Mouse (Mus musculus): ENCODE data around the gene Arid5a. TPM values are rescaled to one million over a fixed set of nuclear protein-coding genes. Genes with fewer than 3 reads are reported as not detected.
A peak's percentile ranks its signal among the peaks of the same experiment; 100 is the strongest.

Arid5a gene
- polyA plus RNA-seq, 1 experiment from 2014 or later, result 6.7 TPM

DNA sequence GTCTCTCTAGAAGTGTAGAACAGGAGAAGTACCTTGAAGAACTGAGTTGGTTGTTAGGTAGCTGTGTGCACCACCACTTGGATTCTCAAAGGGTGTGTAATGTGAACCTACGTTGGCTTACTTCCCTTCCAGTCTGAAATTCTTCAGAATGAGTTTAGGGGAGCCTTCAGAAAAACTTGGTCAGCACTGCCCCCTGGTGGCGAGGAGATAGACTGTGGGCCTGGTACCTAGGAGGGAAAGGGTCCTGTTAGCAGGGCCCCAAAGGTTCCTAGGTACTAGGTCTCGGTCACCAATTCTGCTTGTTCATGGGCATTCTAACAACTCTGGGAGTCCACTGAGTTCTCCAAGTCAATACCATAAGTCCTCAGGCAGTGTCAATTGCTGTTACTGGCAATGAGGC, 28.3 kb upstream of the Arid5a start:
- Histone ChIP-seq H3K4me3 (ENCODE audit: low read length) (no peak overlapping the region), H3K27me3 (replicated peaks; ENCODE audit: control insufficient read depth, insufficient read depth, low read length) (no peaks in the 10 kb centered on the region), H3K4me2 (ENCODE audit: low read length) (no peak overlapping the region), H3K36me3 (ENCODE audit: control insufficient read depth, insufficient read depth, low read length) (no peaks in the 10 kb centered on the region), H3K4me1 (ENCODE audit: control insufficient read depth, insufficient read depth, low read depth, low read length) (no peaks in the 10 kb centered on the region), H3K27ac (ENCODE audit: low read depth, low read length) (no peak overlapping the region), H3K9me3 (ENCODE audit: control insufficient read depth, low read length) (no peaks in the 10 kb centered on the region), H3K9ac (ENCODE audit: low read depth, low read length) (no peak overlapping the region)
- peak; percentile 65; the same call in 1 of the 2 replicates for ATAC-seq
- WGBS, result 24% methylated on average over 3 of the region's 3 CpGs

DNA sequence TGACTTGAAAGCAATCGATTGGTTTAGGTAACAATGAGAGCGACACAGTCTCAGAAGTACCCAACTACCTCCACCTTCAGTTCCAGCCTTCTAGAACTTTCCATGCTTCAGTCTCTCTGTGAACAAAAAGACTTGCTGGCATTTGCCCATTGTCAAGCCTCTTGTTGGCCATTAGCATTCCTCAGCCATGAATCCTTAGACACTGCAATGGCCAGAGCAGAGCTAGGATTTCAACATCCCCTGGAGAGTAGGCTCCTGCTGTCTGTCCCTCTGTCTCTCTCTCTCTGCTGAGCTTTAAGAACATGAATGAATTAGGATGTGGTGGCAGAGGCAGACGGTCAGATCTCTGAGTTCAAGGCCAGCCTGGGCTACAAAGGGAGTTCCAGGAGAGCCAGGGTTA, 26.6 kb upstream of the Arid5a start:
- no peak overlapping the region for H3K4me2 ChIP-seq (ENCODE audit: low read length)
- ATAC-seq, result no peak
- no peak overlapping the region for H3K4me3 ChIP-seq (ENCODE audit: low read length)
- H3K27ac ChIP-seq (ENCODE audit: low read depth, low read length), result no peak overlapping the region
- H3K36me3 ChIP-seq (ENCODE audit: control insufficient read depth, insufficient read depth, low read length), result no peaks in the 10 kb centered on the region
- WGBS, result 91% methylated on average over 3 of the region's 3 CpGs
- H3K9ac ChIP-seq (ENCODE audit: low read depth, low read length), result no peak overlapping the region
- H3K27me3 ChIP-seq (replicated peaks; ENCODE audit: control insufficient read depth, insufficient read depth, low read length), result no peaks in the 10 kb centered on the region
- no peaks in the 10 kb centered on the region for H3K9me3 ChIP-seq (ENCODE audit: control insufficient read depth, low read length)
- H3K4me1 ChIP-seq (ENCODE audit: control insufficient read depth, insufficient read depth, low read depth, low read length), result no peaks in the 10 kb centered on the region

DNA sequence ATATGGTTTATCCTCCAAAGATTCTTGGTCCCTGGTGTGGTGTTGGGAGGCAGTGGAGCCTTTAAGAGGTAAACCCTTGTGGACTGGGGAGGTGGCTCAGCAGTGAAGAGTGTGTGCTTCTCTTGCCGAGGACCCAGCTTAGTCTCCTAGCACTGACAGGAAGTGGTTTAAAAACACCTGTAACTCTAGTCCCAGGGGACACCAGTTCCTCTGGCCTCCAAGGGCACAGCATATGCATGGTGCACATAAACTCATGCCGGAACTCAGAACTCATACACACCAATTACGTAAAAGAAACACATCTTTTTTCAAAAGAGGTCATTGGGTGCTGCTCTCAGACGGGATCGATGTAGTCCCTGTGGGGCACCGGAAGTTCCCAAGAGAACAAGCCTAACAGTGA, 25.7 kb upstream of the Arid5a start:
- Histone ChIP-seq H3K27ac (ENCODE audit: low read depth, low read length) (no peak overlapping the region), H3K4me1 (ENCODE audit: control insufficient read depth, insufficient read depth, low read depth, low read length) (no peaks in the 10 kb centered on the region), H3K27me3 (replicated peaks; ENCODE audit: control insufficient read depth, insufficient read depth, low read length) (no peaks in the 10 kb centered on the region), H3K9me3 (ENCODE audit: control insufficient read depth, low read length) (no peaks in the 10 kb centered on the region), H3K4me3 (ENCODE audit: low read length) (no peak overlapping the region), H3K36me3 (ENCODE audit: control insufficient read depth, insufficient read depth, low read length) (no peaks in the 10 kb centered on the region), H3K4me2 (ENCODE audit: low read length) (no peak overlapping the region), H3K9ac (ENCODE audit: low read depth, low read length) (no peak overlapping the region)
- 93% methylated on average over 6 of the region's 6 CpGs for WGBS
- ATAC-seq, result no peak

DNA sequence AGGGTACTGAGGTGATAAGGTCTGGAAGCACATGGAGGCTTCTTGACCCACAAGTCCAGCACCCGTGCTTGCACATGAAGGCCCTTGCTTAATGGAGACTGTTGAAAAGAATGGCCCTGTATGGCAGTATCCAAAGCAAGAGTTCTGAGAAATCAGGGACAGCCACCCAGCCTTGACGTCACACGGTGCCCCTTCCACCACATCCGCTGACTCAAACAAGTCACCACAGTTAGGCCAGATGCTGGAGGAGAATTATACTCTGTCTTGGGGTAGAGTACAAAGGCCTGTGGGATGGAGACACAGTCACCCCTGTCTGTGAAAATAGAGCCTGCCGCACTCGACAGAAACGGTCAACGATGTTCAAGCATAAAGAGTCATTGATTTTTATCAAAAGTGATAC, 14.1 kb upstream of the Arid5a start:
- 89% methylated on average over 8 of the region's 8 CpGs for WGBS
- no peak for ATAC-seq
- no peaks in the 10 kb centered on the region for H3K36me3 ChIP-seq (ENCODE audit: control insufficient read depth, insufficient read depth, low read length)
- H3K9me3 ChIP-seq (ENCODE audit: control insufficient read depth, low read length), result no peaks in the 10 kb centered on the region
- peaks cover 3% of the 10 kb centered on the region; the same call in 1 of the 2 replicates for H3K27me3 ChIP-seq (replicated peaks; ENCODE audit: control insufficient read depth, insufficient read depth, low read length)
- H3K4me1 ChIP-seq (ENCODE audit: control insufficient read depth, insufficient read depth, low read depth, low read length), result no peaks in the 10 kb centered on the region
- no peak overlapping the region for H3K4me2 ChIP-seq (ENCODE audit: low read length)
- no peak overlapping the region for H3K4me3 ChIP-seq (ENCODE audit: low read length)
- H3K9ac ChIP-seq (ENCODE audit: low read depth, low read length), result no peak overlapping the region
- no peak overlapping the region for H3K27ac ChIP-seq (ENCODE audit: low read depth, low read length)

DNA sequence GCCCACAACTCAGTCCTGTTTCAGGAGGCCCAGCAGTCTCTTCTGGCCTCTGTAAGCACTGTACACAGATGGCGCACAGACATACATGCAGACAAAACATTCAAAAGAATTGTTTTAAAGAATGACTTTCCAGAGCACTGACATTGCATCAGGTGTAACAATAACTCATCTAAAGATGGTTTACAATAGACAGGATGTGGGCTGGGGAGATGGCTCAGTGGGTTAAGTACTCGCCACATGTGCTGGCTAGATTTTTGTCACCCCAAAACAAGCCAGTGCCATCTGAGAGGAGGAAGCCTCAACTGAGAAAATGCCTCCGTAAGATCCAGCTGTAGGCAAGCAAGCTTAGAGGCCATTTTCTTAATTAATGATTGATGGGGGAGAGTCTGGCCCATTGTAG, 13.1 kb upstream of the Arid5a start:
- no peaks in the 10 kb centered on the region for H3K4me1 ChIP-seq (ENCODE audit: control insufficient read depth, insufficient read depth, low read depth, low read length)
- H3K27ac ChIP-seq (ENCODE audit: low read depth, low read length), result no peak overlapping the region
- H3K4me2 ChIP-seq (ENCODE audit: low read length), result no peak overlapping the region
- no peak overlapping the region for H3K9ac ChIP-seq (ENCODE audit: low read depth, low read length)
- no peak for ATAC-seq
- no peak overlapping the region for H3K4me3 ChIP-seq (ENCODE audit: low read length)
- H3K36me3 ChIP-seq (ENCODE audit: control insufficient read depth, insufficient read depth, low read length), result no peaks in the 10 kb centered on the region
- WGBS, result 82% methylated on average over 3 of the region's 3 CpGs
- H3K9me3 ChIP-seq (ENCODE audit: control insufficient read depth, low read length), result no peaks in the 10 kb centered on the region
- H3K27me3 ChIP-seq (replicated peaks; ENCODE audit: control insufficient read depth, insufficient read depth, low read length), result peaks cover 3% of the 10 kb centered on the region; the same call in 1 of the 2 replicates

DNA sequence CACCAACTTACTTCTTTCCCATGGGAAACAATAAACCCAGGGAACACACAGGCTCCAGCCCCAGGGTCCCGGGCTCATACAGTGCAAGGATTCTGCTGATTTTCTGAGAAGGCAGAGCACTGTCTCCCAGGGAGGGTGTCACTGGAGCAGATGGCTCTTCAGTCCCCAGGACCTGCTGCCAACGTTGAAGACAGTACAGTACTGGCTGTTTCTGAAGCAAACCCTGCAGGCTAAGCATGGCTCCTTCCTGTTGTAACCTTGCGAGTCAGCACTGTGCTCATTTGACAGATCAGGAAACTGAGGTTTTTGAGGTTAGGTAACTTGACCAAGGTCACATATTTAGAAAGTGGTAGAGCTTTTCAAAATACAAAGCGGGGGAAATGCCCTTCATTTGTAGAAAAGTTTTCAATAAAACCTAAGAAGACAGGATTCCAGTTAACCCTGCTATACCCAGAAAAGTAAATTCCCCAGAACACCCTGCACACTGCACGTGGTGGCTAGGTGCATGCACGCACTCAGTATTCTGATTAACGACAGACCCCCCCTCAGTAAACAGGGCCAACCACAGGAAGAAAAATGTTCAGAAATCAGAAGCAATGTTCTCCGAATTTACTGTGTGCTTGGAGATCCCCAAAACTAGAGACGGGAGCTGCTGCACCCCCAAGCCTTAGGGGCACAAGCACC, 10.9 kb upstream of the Arid5a start:
- no peaks in the 10 kb centered on the region for H3K36me3 ChIP-seq (ENCODE audit: control insufficient read depth, insufficient read depth, low read length)
- ATAC-seq, result no peak
- H3K4me1 ChIP-seq (ENCODE audit: control insufficient read depth, insufficient read depth, low read depth, low read length), result no peaks in the 10 kb centered on the region
- H3K4me2 ChIP-seq (ENCODE audit: low read length), result no peak overlapping the region
- no peak overlapping the region for H3K9ac ChIP-seq (ENCODE audit: low read depth, low read length)
- no peak overlapping the region for H3K27ac ChIP-seq (ENCODE audit: low read depth, low read length)
- WGBS, result 71% methylated on average over 9 of the region's 9 CpGs
- peaks cover 3% of the 10 kb centered on the region; the same call in 1 of the 2 replicates for H3K27me3 ChIP-seq (replicated peaks; ENCODE audit: control insufficient read depth, insufficient read depth, low read length)
- H3K4me3 ChIP-seq (ENCODE audit: low read length), result no peak overlapping the region
- H3K9me3 ChIP-seq (ENCODE audit: control insufficient read depth, low read length), result no peaks in the 10 kb centered on the region

DNA sequence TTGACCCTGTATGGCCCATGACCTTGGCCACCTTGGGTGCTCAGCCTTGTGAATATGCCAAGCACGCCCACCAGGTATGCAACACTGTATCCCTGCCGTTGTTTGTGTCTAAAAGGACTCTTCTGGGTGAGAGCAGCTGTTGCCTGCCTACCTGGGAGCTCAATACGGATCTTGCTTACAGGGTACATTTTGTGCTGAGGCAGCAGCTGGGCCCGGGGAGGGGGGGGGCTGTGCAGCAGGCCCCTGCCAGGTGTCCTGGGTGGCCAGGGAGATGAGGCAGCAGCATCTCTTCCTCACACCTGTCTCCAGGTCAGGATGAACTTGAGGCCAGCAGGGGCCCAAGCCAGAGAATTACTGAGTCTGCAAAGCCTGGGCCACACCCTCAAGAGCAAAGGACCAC, 9.4 kb upstream of the Arid5a start:
- Histone ChIP-seq H3K36me3 (ENCODE audit: control insufficient read depth, insufficient read depth, low read length) (no peaks in the 10 kb centered on the region), H3K4me1 (ENCODE audit: control insufficient read depth, insufficient read depth, low read depth, low read length) (peaks cover 3% of the 10 kb centered on the region), H3K4me3 (ENCODE audit: low read length) (no peak overlapping the region), H3K27me3 (replicated peaks; ENCODE audit: control insufficient read depth, insufficient read depth, low read length) (peaks cover 3% of the 10 kb centered on the region; the same call in 1 of the 2 replicates), H3K27ac (ENCODE audit: low read depth, low read length) (no peak overlapping the region), H3K4me2 (ENCODE audit: low read length) (no peak overlapping the region), H3K9ac (ENCODE audit: low read depth, low read length) (no peak overlapping the region), H3K9me3 (ENCODE audit: control insufficient read depth, low read length) (no peaks in the 10 kb centered on the region)
- WGBS, result 82% methylated on average over 4 of the region's 4 CpGs
- ATAC-seq, result no peak

DNA sequence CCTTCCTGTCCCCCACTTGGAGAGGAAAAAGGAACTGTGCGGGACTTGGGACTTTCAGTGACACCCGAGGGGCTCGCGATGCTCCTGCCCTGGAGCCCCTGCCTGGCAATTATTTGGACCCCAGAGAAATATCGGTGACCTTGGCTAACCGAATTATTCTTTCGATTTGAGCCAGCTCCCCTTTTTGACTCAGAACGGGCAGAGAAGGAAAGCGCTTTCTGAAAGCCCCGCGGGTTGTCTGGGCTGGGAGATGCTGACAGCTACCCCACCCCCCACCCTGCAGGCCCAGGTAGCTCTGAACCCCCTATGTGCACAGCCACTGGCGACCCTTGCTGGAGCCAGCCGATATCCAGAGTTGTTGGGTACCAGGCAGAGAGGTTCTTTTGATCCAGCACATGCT, 8.4 kb upstream of the Arid5a start:
- 27% methylated on average over 13 of the region's 13 CpGs for WGBS
- H3K4me1 ChIP-seq (ENCODE audit: control insufficient read depth, insufficient read depth, low read depth, low read length), result peaks cover 6% of the 10 kb centered on the region
- no peak overlapping the region for H3K4me3 ChIP-seq (ENCODE audit: low read length)
- peaks cover 3% of the 10 kb centered on the region; the same call in 1 of the 2 replicates for H3K27me3 ChIP-seq (replicated peaks; ENCODE audit: control insufficient read depth, insufficient read depth, low read length)
- H3K36me3 ChIP-seq (ENCODE audit: control insufficient read depth, insufficient read depth, low read length), result no peaks in the 10 kb centered on the region
- no peak overlapping the region for H3K27ac ChIP-seq (ENCODE audit: low read depth, low read length)
- H3K9me3 ChIP-seq (ENCODE audit: control insufficient read depth, low read length), result no peaks in the 10 kb centered on the region
- no peak for ATAC-seq
- no peak overlapping the region for H3K9ac ChIP-seq (ENCODE audit: low read depth, low read length)
- H3K4me2 ChIP-seq (ENCODE audit: low read length), result no peak overlapping the region

DNA sequence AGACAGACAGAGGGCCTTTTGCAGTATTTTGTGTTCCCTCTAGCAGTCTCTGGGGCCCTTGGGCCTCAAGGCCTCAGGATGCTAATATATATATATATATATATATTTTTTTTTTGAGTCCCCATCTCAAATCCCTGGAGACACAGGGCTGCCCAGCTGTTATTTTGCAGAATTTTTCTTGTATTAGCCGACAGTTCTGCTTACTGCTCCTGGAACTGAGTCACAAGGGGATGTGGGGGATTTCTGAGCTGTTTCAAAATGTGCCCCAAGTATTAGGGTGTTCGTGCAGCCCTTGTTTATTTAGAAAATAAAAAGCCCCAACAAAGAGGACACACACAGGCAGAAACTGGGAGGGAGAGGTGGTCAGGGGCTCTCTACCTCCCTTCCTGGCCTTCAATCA, 7.9 kb upstream of the Arid5a start:
- no peak for ATAC-seq
- Histone ChIP-seq H3K4me1 (ENCODE audit: control insufficient read depth, insufficient read depth, low read depth, low read length) (peaks cover 6% of the 10 kb centered on the region), H3K4me3 (ENCODE audit: low read length) (no peak overlapping the region), H3K27ac (ENCODE audit: low read depth, low read length) (no peak overlapping the region), H3K4me2 (ENCODE audit: low read length) (no peak overlapping the region), H3K9ac (ENCODE audit: low read depth, low read length) (no peak overlapping the region), H3K36me3 (ENCODE audit: control insufficient read depth, insufficient read depth, low read length) (no peaks in the 10 kb centered on the region), H3K27me3 (replicated peaks; ENCODE audit: control insufficient read depth, insufficient read depth, low read length) (peaks cover 3% of the 10 kb centered on the region; the same call in 1 of the 2 replicates), H3K9me3 (ENCODE audit: control insufficient read depth, low read length) (no peaks in the 10 kb centered on the region)
- 52% methylated on average over 2 of the region's 2 CpGs for WGBS

Measured in hindbrain, embryonic 16.5 days (tissue).